Mouse (Mus musculus): Measurements from ENCODE around the gene Ncln.

The Ncln gene

DNA sequence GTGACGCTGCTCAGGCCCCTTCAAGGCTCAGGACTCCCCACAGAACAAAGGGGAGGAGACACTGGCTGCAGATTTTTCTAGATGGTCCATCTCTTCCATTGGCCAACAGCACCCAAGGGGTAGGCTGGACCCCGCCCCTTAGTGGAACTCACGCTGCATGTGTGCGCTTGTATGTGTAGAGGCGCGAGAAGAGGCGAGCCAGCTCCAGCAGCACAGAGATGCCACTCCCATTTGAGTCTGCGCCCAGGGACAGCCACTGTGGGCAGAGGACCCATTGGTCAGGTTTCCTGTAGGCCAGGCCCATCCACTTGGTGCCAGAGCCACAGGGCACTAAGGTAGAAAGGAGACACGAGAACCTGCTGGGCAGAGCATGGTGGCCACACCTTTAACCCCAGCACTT lies 5.2 kb downstream of the Ncln start:
- H3K4me3 ChIP-seq (replicated peaks; ENCODE audit: low read length): no peak overlapping the region
- TF ChIP-seq POU5F1 (IDR thresholded peaks at IDR 0.05; ENCODE audit: borderline replicate concordance, low read length) (no peak), NANOG (IDR thresholded peaks at IDR 0.05; ENCODE audit: borderline replicate concordance, low read length) (no peak), CTCF (conservative IDR thresholded peaks at IDR 0.05; ENCODE audit: low read length) (no peak)
- no peaks in the 10 kb centered on the region for H3K9me3 ChIP-seq (ENCODE audit: low read length)
- H3K36me3 ChIP-seq (ENCODE audit: insufficient read depth, low read length): peaks cover 91% of the 10 kb centered on the region
- H3K4me1 ChIP-seq (replicated peaks; ENCODE audit: low read depth, low read length): peaks cover 87% of the 10 kb centered on the region
- no peaks in the 10 kb centered on the region for H3K27me3 ChIP-seq (ENCODE audit: insufficient read depth, low read length)

DNA sequence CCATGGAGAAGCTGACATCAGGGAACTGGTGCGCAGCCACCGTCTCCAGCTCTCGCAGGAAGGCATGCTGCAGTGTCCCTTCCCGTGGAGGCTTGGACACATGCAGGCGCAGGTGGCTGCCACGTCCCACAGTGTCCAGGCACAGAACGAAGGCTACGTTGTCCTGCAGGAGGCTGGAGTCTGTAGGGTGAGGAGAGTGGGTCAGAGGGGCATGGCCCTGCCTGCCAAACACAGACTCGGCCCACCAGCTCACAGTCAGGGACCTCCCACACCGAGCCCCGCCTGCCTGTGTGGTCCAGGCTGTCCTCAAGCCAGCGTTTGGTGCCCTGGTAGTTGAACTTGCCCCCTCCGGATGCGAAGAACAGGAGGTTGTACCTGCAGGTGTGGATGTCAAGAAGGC lies 6.3 kb downstream of the Ncln start:
- Histone ChIP-seq H3K9me3 (ENCODE audit: low read length) (no peaks in the 10 kb centered on the region), H3K27me3 (ENCODE audit: insufficient read depth, low read length) (no peaks in the 10 kb centered on the region), H3K4me3 (replicated peaks; ENCODE audit: low read length) (no peak overlapping the region), H3K36me3 (ENCODE audit: insufficient read depth, low read length) (peaks cover 93% of the 10 kb centered on the region), H3K4me1 (replicated peaks; ENCODE audit: low read depth, low read length) (peaks cover 87% of the 10 kb centered on the region)
- no peak for TF ChIP-seq CTCF (conservative IDR thresholded peaks at IDR 0.05; ENCODE audit: low read length)
- no peak for TF ChIP-seq POU5F1 (IDR thresholded peaks at IDR 0.05; ENCODE audit: borderline replicate concordance, low read length)
- TF ChIP-seq NANOG (IDR thresholded peaks at IDR 0.05; ENCODE audit: borderline replicate concordance, low read length): no peak

DNA sequence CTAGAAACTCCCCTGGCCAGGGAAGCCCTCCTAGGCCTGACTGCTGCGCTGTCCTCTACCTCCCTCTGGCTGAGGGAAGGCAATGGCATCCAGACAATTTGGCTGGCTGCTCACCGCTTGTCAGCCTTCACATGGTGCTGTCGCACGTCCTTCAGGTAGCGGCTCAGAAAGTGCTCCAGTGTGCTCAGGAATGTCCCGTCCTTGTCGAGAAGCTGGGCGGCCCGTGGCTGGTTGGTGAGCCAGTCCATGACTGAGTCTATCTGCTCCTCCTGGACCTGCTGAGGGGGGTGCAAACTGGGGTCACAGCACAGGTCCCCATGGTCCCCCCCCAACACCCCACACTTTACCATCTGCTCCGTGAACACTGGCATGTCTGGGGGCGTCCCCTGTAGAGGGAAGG lies 8.1 kb downstream of the Ncln start:
- H3K4me1 ChIP-seq (replicated peaks; ENCODE audit: low read depth, low read length): peaks cover 83% of the 10 kb centered on the region
- H3K9me3 ChIP-seq (ENCODE audit: low read length): no peaks in the 10 kb centered on the region
- H3K36me3 ChIP-seq (ENCODE audit: insufficient read depth, low read length): peaks cover 74% of the 10 kb centered on the region
- TF ChIP-seq NANOG (IDR thresholded peaks at IDR 0.05; ENCODE audit: borderline replicate concordance, low read length) (no peak), POU5F1 (IDR thresholded peaks at IDR 0.05; ENCODE audit: borderline replicate concordance, low read length) (no peak), CTCF (conservative IDR thresholded peaks at IDR 0.05; ENCODE audit: low read length) (no peak)
- H3K4me3 ChIP-seq (replicated peaks; ENCODE audit: low read length): peak overlapping the region; percentile 17; the same call in 1 of the 2 replicates
- H3K27me3 ChIP-seq (ENCODE audit: insufficient read depth, low read length): no peaks in the 10 kb centered on the region

DNA sequence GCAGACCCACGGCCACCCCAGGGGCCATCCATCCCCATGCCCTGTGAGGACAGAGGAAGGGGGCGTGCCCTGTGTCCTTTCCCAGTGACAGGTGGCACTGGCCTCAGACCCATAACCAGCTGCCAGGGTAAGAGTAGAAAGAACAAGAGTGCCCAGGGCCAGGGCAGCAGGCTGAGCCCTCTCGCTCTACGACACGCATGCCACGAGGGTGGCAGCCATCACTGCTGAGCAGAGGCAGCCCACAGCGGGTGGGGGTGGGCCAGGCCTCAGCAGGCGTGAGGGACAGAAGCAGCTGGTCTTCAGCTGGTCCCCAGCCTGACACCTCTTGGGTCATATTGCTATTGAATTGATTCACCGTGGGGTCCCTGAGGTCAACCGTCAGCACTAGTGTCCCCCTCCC lies 9.7 kb downstream of the Ncln start:
- TF ChIP-seq POU5F1 (IDR thresholded peaks at IDR 0.05; ENCODE audit: borderline replicate concordance, low read length): no peak
- no peak for TF ChIP-seq NANOG (IDR thresholded peaks at IDR 0.05; ENCODE audit: borderline replicate concordance, low read length)
- TF ChIP-seq CTCF (conservative IDR thresholded peaks at IDR 0.05; ENCODE audit: low read length): no peak
- Histone ChIP-seq H3K4me3 (replicated peaks; ENCODE audit: low read length) (no peak overlapping the region), H3K27me3 (ENCODE audit: insufficient read depth, low read length) (peaks cover 8% of the 10 kb centered on the region), H3K9me3 (ENCODE audit: low read length) (no peaks in the 10 kb centered on the region), H3K4me1 (replicated peaks; ENCODE audit: low read depth, low read length) (peaks cover 84% of the 10 kb centered on the region), H3K36me3 (ENCODE audit: insufficient read depth, low read length) (peaks cover 58% of the 10 kb centered on the region)

DNA sequence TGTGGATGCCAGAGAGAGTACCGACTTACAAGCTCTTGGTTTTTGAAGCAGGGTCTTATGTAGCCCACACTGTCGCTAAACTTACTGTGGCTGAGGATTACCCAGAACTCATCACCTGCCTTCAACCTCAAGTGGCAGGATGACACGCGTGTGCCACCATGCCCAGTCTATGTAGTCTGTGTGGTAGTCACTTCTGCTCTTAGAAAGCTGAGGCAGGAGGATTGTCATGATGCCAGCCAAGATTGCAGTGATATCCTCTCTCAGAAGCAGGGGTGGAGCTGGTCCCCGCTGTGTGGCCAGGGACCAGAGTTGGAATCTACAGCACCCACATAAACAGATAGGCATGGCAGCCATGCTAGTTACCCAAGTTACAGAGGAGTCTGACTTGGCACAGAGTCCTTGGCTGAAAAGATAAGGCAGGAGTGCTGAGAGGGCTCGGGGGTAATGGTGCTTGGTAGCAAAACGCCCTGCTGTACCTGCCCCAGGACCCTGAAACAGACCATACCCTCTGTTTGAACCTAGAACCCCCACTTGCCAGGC lies 10.6 kb downstream of the Ncln start:
- no peak overlapping the region for H3K4me3 ChIP-seq (replicated peaks; ENCODE audit: low read length)
- peaks cover 15% of the 10 kb centered on the region for H3K27me3 ChIP-seq (ENCODE audit: insufficient read depth, low read length)
- H3K9me3 ChIP-seq (ENCODE audit: low read length): no peaks in the 10 kb centered on the region
- H3K36me3 ChIP-seq (ENCODE audit: insufficient read depth, low read length): peaks cover 49% of the 10 kb centered on the region
- peaks cover 86% of the 10 kb centered on the region for H3K4me1 ChIP-seq (replicated peaks; ENCODE audit: low read depth, low read length)
- TF ChIP-seq POU5F1 (IDR thresholded peaks at IDR 0.05; ENCODE audit: borderline replicate concordance, low read length): no peak
- TF ChIP-seq NANOG (IDR thresholded peaks at IDR 0.05; ENCODE audit: borderline replicate concordance, low read length): no peak
- no peak for TF ChIP-seq CTCF (conservative IDR thresholded peaks at IDR 0.05; ENCODE audit: low read length)

DNA sequence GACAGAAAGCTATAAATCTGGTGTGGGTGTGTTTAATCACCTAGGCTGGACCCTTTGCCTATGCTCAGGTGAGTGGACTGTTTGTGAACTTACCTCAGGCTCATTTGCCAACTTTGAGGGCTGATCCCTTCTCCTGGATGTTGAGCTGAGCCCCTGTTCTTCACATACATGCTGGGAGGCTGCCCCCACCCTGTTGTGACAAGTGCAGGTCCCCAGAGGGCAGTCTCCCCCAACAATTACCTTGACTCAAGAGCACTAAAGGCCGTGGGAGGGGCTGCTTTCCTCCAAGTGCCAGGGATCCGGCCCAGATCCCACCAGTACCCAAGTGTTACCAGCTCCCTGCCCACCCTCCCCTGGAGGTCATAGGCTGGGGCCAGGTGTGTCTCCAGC lies 11.1 kb downstream of the Ncln start:
- Histone ChIP-seq H3K4me1 (replicated peaks; ENCODE audit: low read depth, low read length) (peaks cover 86% of the 10 kb centered on the region), H3K27me3 (ENCODE audit: insufficient read depth, low read length) (peaks cover 15% of the 10 kb centered on the region), H3K4me3 (replicated peaks; ENCODE audit: low read length) (no peak overlapping the region), H3K9me3 (ENCODE audit: low read length) (no peaks in the 10 kb centered on the region), H3K36me3 (ENCODE audit: insufficient read depth, low read length) (peaks cover 44% of the 10 kb centered on the region)
- TF ChIP-seq NANOG (IDR thresholded peaks at IDR 0.05; ENCODE audit: borderline replicate concordance, low read length): no peak
- peak; percentile 25; the same call in 1 of the 2 replicates for TF ChIP-seq CTCF (conservative IDR thresholded peaks at IDR 0.05; ENCODE audit: low read length)

DNA sequence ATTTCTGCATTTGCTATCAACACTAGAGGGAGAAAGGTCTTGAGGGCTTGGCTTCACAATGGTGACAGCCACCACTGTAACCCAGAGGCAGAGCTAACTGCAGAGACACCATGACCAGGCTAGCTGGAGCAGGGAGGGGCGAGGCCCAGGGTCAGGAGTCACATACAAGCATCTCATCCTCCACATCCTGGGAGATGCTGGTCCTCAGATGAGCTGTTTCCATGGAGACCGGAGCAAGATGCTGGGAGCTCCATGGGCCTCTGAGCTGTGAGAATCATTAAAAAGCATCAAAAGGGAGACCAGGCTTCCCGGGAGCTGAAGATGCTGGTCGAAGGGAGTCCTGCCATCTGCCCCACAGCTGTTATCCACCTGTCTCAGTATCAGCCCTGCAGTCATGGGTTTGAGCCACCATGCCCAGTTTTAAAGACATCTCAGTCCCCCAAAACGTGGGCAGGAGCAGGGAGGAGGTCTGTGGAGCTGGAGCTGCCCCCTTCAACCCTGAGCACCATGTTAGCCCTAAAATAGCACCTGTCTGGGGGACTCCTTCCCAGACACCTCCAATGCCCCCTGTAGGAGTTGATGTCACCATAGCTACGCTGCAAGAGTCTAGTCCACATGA lies 11.6 kb downstream of the Ncln start:
- Histone ChIP-seq H3K9me3 (ENCODE audit: low read length) (no peaks in the 10 kb centered on the region), H3K36me3 (ENCODE audit: insufficient read depth, low read length) (peaks cover 39% of the 10 kb centered on the region)

DNA sequence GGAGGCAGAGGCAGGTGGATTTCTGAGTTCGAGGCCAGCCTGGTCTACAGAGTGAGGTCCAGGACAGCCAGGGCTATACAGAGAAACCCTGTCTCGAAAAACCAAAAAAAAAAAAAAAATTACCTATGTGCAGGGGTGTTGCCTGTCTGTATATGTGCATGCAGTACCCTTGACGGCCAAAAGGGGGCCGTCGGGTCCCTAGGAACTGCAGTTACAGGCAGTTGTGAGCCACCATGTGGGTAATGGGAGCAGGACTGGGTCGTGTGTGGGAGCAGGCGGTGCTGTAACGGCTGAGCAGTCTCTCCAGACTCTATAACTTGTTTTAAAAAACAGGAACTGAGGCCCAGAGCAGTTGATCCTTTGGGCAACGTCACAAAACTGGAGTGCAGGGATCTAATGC lies 12.2 kb downstream of the Ncln start:
- TF ChIP-seq NANOG (IDR thresholded peaks at IDR 0.05; ENCODE audit: borderline replicate concordance, low read length) (no peak), CTCF (conservative IDR thresholded peaks at IDR 0.05; ENCODE audit: low read length) (peak; percentile 67)
- H3K9me3 ChIP-seq (ENCODE audit: low read length): no peaks in the 10 kb centered on the region
- H3K4me3 ChIP-seq (replicated peaks; ENCODE audit: low read length): no peak overlapping the region
- H3K4me1 ChIP-seq (replicated peaks; ENCODE audit: low read depth, low read length): peaks cover 79% of the 10 kb centered on the region
- H3K27me3 ChIP-seq (ENCODE audit: insufficient read depth, low read length): peaks cover 16% of the 10 kb centered on the region
- peaks cover 33% of the 10 kb centered on the region for H3K36me3 ChIP-seq (ENCODE audit: insufficient read depth, low read length)

More for the DNA sequence above, 11.6 kb downstream of the Ncln start:
- H3K4me1 ChIP-seq (replicated peaks; ENCODE audit: low read depth, low read length): peaks cover 85% of the 10 kb centered on the region
- H3K4me3 ChIP-seq (replicated peaks; ENCODE audit: low read length): no peak overlapping the region
- H3K27me3 ChIP-seq (ENCODE audit: insufficient read depth, low read length): peaks cover 15% of the 10 kb centered on the region
- TF ChIP-seq NANOG (IDR thresholded peaks at IDR 0.05; ENCODE audit: borderline replicate concordance, low read length) (no peak), CTCF (conservative IDR thresholded peaks at IDR 0.05; ENCODE audit: low read length) (no peak), POU5F1 (IDR thresholded peaks at IDR 0.05; ENCODE audit: borderline replicate concordance, low read length) (no peak)

DNA sequence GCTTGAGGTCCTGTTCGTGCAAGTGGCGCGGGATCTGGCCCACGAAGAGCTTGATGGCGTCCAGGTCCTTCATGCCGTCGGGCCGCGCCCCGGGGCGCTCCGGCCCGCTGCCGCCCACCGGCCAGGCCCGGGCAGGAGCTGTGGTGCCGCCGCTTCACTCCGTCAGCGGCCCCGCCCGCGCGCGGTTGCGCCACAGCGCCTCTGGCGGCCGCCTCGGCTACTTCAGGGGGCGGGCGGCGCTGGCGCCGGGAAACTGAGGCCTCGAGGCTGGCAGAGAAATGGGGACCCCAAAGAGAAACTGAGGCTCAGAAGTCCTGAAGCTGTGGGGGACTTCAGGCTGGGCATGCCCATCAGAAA lies 13.7 kb downstream of the Ncln start, which contains the start of gene Celf5:
Gene Celf5, minus strand, starts transcription at position 177 of the 357 bp plus-strand sequence.
- Histone ChIP-seq H3K4me3 (replicated peaks; ENCODE audit: low read length) (peak within 1 kb of the TSS; percentile 84), H3K4me1 (replicated peaks; ENCODE audit: low read depth, low read length) (peaks cover 72% of the 10 kb centered on the region), H3K9me3 (ENCODE audit: low read length) (no peaks in the 10 kb centered on the region), H3K36me3 (ENCODE audit: insufficient read depth, low read length) (peaks cover 19% of the 10 kb centered on the region), H3K27me3 (ENCODE audit: insufficient read depth, low read length) (peaks cover 20% of the 10 kb centered on the region)
- TF ChIP-seq POU5F1 (IDR thresholded peaks at IDR 0.05; ENCODE audit: borderline replicate concordance, low read length) (no peak), NANOG (IDR thresholded peaks at IDR 0.05; ENCODE audit: borderline replicate concordance, low read length) (no peak), CTCF (conservative IDR thresholded peaks at IDR 0.05; ENCODE audit: low read length) (no peak)

Data from E14TG2a.4 (cell line).